Mouse (Mus musculus): ENCODE measurements around the gene Mcm2.

Gene Mcm2

GRCm38 (mm10) chr6:88889410-88890042, 9.1 kb downstream of the Mcm2 start:
- no peak for DNase-seq (ENCODE audit: low read depth, low spot score)

GRCm38 (mm10) chr6:88886417-88886967, 12.1 kb downstream of the Mcm2 start:
- DNase-seq (ENCODE audit: low read depth, low spot score), result no peak

GRCm38 (mm10) chr6:88885644-88886416, 12.8 kb downstream of the Mcm2 start:
- DNase-seq (ENCODE audit: low read depth, low spot score), result no peak

GRCm38 (mm10) chr6:88884690-88885089, 13.9 kb downstream of the Mcm2 start:
- DNase-seq (ENCODE audit: low read depth, low spot score), result no peak

GRCm38 (mm10) chr6:88884195-88884594, 14.4 kb downstream of the Mcm2 start:
- peak; percentile 82 for DNase-seq (ENCODE audit: low read depth, low spot score)

- DNase-seq (ENCODE audit: low read depth, low spot score), result no peak
Observed at GRCm38 (mm10) chr6:88881334-88881733, 17.2 kb downstream of the Mcm2 start.

- DNase-seq (ENCODE audit: low read depth, low spot score), result peak; percentile 61
Observed at GRCm38 (mm10) chr6:88879471-88879870, 19.1 kb downstream of the Mcm2 start.

GRCm38 (mm10) chr6:88874868-88875508, 23.6 kb downstream of the Mcm2 start, which contains the start of gene Podxl2:
Podxl2 (minus strand) TSS chr6:88875044.
- peak; percentile 74 for DNase-seq (ENCODE audit: low read depth, low spot score)

GRCm38 (mm10) chr6:88873965-88874867, 24.4 kb downstream of the Mcm2 start:
- peak; percentile 54 for DNase-seq (ENCODE audit: low read depth, low spot score)

GRCm38 (mm10) chr6:88872811-88873210, 25.8 kb downstream of the Mcm2 start:
- no peak for DNase-seq (ENCODE audit: low read depth, low spot score)

- no peak for DNase-seq (ENCODE audit: low read depth, low spot score)
Observed at GRCm38 (mm10) chr6:88871546-88871945, 27.0 kb downstream of the Mcm2 start.

GRCm38 (mm10) chr6:88870594-88870993, 28.0 kb downstream of the Mcm2 start:
- no peak for DNase-seq (ENCODE audit: low read depth, low spot score)

- no peak for DNase-seq (ENCODE audit: low read depth, low spot score)
Observed at GRCm38 (mm10) chr6:88869459-88869858, 29.1 kb downstream of the Mcm2 start.

GRCm38 (mm10) chr6:88865704-88866103, 32.9 kb downstream of the Mcm2 start:
- no peak for DNase-seq (ENCODE audit: low read depth, low spot score)

- peak; percentile 95 for DNase-seq (ENCODE audit: low read depth, low spot score)
Observed at GRCm38 (mm10) chr6:88860914-88861313, 37.7 kb downstream of the Mcm2 start.

- DNase-seq (ENCODE audit: low read depth, low spot score), result no peak
Observed at GRCm38 (mm10) chr6:88858341-88858740, 40.2 kb downstream of the Mcm2 start.

GRCm38 (mm10) chr6:88857830-88858229, 40.8 kb downstream of the Mcm2 start:
- no peak for DNase-seq (ENCODE audit: low read depth, low spot score)

- DNase-seq (ENCODE audit: low read depth, low spot score), result peak; percentile 27
Observed at GRCm38 (mm10) chr6:88857249-88857648, 41.3 kb downstream of the Mcm2 start.

GRCm38 (mm10) chr6:88855636-88856035, 42.9 kb downstream of the Mcm2 start:
- peak; percentile 77 for DNase-seq (ENCODE audit: low read depth, low spot score)

GRCm38 (mm10) chr6:88854509-88854908, 44.1 kb downstream of the Mcm2 start:
- DNase-seq (ENCODE audit: low read depth, low spot score), result no peak

- no peak for DNase-seq (ENCODE audit: low read depth, low spot score)
Observed at GRCm38 (mm10) chr6:88850034-88850433, 48.5 kb downstream of the Mcm2 start.
